Mouse (Mus musculus): ENCODE data around the gene Car10. TPM values are rescaled to one million over a fixed set of nuclear protein-coding genes. Genes with fewer than 3 reads are reported as not detected.

The Car10 gene
- total RNA-seq, 2 experiments from 2014 or later = 144 to 153 TPM

GRCm38 (mm10) chr11:93407981-93408380, 310.2 kb downstream of the Car10 start:
- no peak overlapping the region for H3K4me3 ChIP-seq
- no peak for DNase-seq (ENCODE audit: extremely low spot score in 1 of 2, low spot score in 2 of 2)
- intact Hi-C loops (cut with DNase I) = no loop called here
- no peak overlapping the region; the same call in 1 of the 2 replicates for H3K27ac ChIP-seq
- TF ChIP-seq CTCF (IDR thresholded peaks at IDR 0.05) = no peak

- no peak for DNase-seq (ENCODE audit: extremely low spot score in 1 of 2, low spot score in 2 of 2)
Observed at GRCm38 (mm10) chr11:93431482-93431881, 333.7 kb downstream of the Car10 start.

DNA sequence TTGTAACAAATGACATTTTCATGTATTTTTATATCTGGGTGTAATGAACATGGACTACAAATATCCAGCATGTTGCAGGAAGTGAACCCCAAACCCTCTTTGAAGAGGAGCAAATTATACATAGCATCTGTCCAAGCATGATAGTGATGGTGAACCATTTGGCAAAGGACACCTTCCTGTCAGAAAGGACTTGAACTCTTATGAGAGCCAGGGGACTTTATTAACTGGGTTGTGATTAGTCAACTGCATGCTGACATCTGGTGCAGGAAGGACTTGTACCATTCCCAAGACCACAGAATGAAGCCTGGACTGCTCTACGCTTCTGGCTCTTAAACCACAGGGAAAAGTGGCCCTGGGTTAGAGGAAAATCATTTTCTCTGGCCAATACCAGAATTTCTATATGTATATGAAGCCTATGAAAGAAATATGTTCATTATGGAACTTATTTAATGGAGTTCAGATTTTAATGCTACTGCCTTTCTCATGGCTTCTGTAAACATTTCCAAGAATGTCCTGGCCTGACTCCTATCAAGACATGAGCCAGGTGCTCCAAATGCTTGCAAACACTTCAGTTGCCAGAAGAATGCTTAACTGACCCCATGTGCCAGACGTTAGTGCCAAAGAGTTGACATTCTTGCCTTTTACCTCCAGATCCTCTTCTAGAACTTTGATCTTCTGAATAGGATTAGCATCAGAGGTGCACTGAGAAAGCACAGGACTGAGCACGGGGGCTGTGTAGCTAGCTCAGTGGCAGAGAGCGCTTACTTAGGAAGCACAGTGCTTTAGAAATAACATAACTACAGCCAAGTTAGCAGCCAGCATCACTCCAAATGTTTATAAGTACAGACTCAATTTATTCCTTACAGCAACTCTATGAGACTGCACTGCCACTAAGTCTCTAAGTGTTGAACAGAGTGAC, 337.4 kb downstream of the Car10 start:
- H3K27ac ChIP-seq = no peak overlapping the region
- intact Hi-C loops (cut with DNase I) = no loop called here
- DNase-seq (ENCODE audit: extremely low spot score in 1 of 2, low spot score in 2 of 2) = no peak
- TF ChIP-seq CTCF (IDR thresholded peaks at IDR 0.05) = no peak
- no peak overlapping the region for H3K4me3 ChIP-seq

More at GRCm38 (mm10) chr11:93431482-93431881, 333.7 kb downstream of the Car10 start:
- Histone ChIP-seq H3K4me3 (no peak overlapping the region), H3K27ac (no peak overlapping the region)
- intact Hi-C loops (cut with DNase I) = no loop called here
- no peak for TF ChIP-seq CTCF (IDR thresholded peaks at IDR 0.05)

DNA sequence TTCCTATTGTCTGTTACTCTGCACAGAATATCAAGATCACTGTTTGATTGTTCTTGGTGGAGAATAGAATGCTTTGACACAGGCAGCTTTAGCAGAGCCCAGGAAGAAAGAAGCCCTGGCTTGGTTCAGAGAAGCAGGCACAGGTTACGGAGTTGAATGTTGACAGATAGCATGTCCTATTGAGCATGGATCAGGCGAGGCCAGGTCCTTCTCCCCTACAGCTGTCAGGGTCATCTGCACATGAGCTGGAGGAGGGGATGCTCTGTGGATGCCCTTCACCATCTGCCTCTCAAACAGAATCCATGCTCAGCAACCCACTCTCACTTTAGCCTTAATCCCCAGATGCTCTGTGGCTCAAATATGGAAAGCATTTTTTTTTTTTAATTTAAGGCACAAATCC, 339.1 kb downstream of the Car10 start:
- no peak for DNase-seq (ENCODE audit: extremely low spot score in 1 of 2, low spot score in 2 of 2)
- Histone ChIP-seq H3K4me3 (no peak overlapping the region), H3K27ac (no peak overlapping the region)
- no peak for TF ChIP-seq CTCF (IDR thresholded peaks at IDR 0.05)
- intact Hi-C loops (cut with DNase I) = no loop called here

- Histone ChIP-seq H3K4me3 (no peak overlapping the region), H3K27ac (no peak overlapping the region)
- no peak for TF ChIP-seq CTCF (IDR thresholded peaks at IDR 0.05)
- intact Hi-C loops (cut with DNase I) = no loop called here
- no peak for DNase-seq (ENCODE audit: extremely low spot score in 1 of 2, low spot score in 2 of 2)
Observed at GRCm38 (mm10) chr11:93440466-93440865, 342.6 kb downstream of the Car10 start.

GRCm38 (mm10) chr11:93443777-93444176, 345.9 kb downstream of the Car10 start:
- TF ChIP-seq CTCF (IDR thresholded peaks at IDR 0.05) = no peak
- H3K27ac ChIP-seq = no peak overlapping the region
- no peak for DNase-seq (ENCODE audit: extremely low spot score in 1 of 2, low spot score in 2 of 2)
- no peak overlapping the region for H3K4me3 ChIP-seq
- intact Hi-C loops (cut with DNase I) = no loop called here

DNA sequence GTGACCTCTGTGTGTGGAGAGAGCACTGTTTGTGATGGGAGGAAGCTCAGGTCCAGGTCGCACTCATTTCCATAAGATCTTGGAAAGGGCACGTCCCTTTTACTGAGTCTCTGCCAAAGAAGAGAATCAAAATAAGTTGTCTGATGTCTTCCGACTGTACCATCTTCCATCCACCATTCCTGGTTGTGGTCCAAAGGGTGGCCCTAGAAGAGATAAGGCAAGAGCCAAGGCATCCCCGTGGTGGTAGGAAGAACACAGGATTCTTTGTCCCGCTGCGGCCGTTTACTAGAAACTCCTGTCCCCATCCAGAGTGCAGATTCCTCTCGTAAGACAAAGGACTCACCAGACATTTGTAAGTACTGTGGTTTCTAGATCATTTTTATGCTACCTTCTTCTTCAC, 346.9 kb downstream of the Car10 start:
- intact Hi-C loops (cut with DNase I) = no loop called here
- H3K4me3 ChIP-seq = no peak overlapping the region
- no peak for TF ChIP-seq CTCF (IDR thresholded peaks at IDR 0.05)
- no peak for DNase-seq (ENCODE audit: extremely low spot score in 1 of 2, low spot score in 2 of 2)
- H3K27ac ChIP-seq = no peak overlapping the region

DNA sequence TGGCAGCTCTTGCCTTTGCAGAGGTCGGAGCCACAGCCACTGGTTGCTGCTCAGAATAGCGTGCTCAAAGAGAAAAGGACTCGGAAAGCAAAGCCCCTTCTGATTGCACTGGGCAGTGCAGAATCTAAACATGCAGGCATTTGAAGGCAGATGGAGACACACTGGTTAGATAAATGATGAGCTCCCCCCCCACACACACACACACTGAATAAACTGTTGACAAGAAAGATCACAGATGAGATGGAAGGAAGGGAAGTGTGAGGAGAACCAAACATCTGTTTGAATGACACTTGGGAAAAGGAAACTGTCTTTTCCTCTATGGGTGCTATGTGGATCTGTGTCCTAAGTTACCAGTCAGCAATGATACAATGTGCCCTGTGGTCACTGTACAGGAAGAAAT, 349.7 kb downstream of the Car10 start:
- TF ChIP-seq CTCF (IDR thresholded peaks at IDR 0.05) = no peak

DNA sequence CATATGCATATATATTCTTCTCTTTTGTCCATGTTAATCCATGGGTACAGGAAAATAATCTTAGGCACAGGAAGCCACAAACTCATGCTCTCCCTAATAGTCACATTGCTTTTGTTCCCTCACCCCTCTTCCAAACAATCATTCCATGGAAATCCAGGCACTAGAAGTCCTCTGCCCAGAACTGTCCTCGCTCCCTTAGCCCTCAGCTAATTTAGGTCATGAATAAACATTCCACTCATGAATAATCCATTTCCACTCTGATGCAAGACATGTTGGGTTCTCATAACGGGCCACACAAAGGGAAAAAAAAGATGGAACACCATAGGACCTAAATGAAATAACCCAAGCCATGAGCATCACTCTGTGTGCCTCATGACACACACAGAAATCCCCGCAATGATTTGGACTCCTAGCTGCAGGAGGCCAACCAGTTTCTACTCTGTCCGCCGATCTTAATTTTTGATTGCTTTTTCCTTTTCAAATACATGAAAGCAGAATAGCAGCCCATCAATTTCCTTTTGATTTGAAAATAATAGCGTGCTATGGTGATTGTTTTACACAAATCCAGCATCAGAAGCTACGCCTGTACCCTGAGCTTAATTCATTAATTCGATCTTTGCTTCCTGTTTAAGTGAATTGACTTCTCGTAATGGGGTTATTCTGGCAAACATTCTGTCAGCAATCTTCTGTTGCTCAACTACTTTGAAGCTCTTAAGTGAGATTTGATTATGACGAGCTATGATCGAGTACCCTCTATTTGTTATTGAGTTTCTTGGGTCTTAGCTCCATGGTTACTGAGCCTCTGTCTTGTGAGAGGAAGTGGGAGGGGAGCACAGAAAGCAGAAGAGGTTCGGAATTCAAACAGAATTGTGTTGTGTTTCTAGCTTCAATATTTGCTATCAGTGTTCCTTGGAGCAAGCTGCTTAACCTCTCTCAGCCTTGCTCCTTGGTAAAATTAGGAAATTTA, 350.7 kb downstream of the Car10 start:
- Histone ChIP-seq H3K4me3 (no peak overlapping the region), H3K27ac (no peak overlapping the region)
- intact Hi-C loops (cut with DNase I) = no loop called here
- DNase-seq (ENCODE audit: extremely low spot score in 1 of 2, low spot score in 2 of 2) = no peak
- TF ChIP-seq CTCF (IDR thresholded peaks at IDR 0.05) = no peak

More for the DNA sequence above, 349.7 kb downstream of the Car10 start:
- H3K4me3 ChIP-seq = no peak overlapping the region
- no peak for DNase-seq (ENCODE audit: extremely low spot score in 1 of 2, low spot score in 2 of 2)
- no peak overlapping the region for H3K27ac ChIP-seq
- intact Hi-C loops (cut with DNase I) = no loop called here

- DNase-seq (ENCODE audit: extremely low spot score in 1 of 2, low spot score in 2 of 2) = no peak
- intact Hi-C loops (cut with DNase I) = no loop called here
- no peak for TF ChIP-seq CTCF (IDR thresholded peaks at IDR 0.05)
- Histone ChIP-seq H3K27ac (no peak overlapping the region), H3K4me3 (no peak overlapping the region)
Observed at GRCm38 (mm10) chr11:93450535-93450934, 352.7 kb downstream of the Car10 start.

GRCm38 (mm10) chr11:93466221-93466620, 368.4 kb downstream of the Car10 start:
- TF ChIP-seq CTCF (IDR thresholded peaks at IDR 0.05) = no peak
- no peak for DNase-seq (ENCODE audit: extremely low spot score in 1 of 2, low spot score in 2 of 2)
- no peak overlapping the region for H3K27ac ChIP-seq
- no peak overlapping the region for H3K4me3 ChIP-seq
- intact Hi-C loops (cut with DNase I) = loop anchor here (10.0 kb wide), 1 partner anchor 191 kb away; no protein-coding TSS in a partner anchor

DNA sequence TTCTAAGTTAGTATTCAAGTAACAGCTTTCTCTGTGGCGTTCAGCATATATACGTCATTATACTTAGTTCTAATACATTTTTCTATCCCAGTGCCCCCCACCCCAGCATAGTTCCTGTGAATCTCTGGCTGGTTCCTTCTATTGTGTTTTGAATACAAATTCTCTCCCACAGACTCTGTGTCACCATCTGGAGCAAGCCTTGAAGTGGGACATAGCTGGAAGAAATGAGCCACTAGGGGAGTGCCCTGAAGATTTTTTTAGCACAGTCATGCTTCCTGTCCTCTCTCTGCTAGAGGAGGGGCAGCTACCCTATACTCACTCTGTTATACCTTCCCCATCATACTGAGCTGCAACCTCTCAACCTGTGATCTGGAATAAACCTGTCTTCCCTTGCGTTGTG, 369.9 kb downstream of the Car10 start:
- H3K27ac ChIP-seq = no peak overlapping the region
- H3K4me3 ChIP-seq = no peak overlapping the region
- no peak; the same call in none of the 2 replicates for TF ChIP-seq CTCF (IDR thresholded peaks at IDR 0.05)
- DNase-seq (ENCODE audit: extremely low spot score in 1 of 2, low spot score in 2 of 2) = no peak
- intact Hi-C loops (cut with DNase I) = loop anchor here (10.0 kb wide), 1 partner anchor 193 kb away; no protein-coding TSS in a partner anchor
